Mouse (Mus musculus) lung, postnatal 10 days (tissue): Measurements from ENCODE around the gene Krcc1.

Experiments used
- DNase-seq: peaks from one replicate; pipeline ENCODE4 v3.0.0; 2021

Gene Krcc1

GRCm38 (mm10) chr6:71332236-71332965, 60.9 kb downstream of the Krcc1 start:
- DNase-seq, result no peak

- DNase-seq, result no peak
Observed at GRCm38 (mm10) chr6:71333031-71333430, 61.6 kb downstream of the Krcc1 start.

GRCm38 (mm10) chr6:71333578-71334273, 62.2 kb downstream of the Krcc1 start:
- no peak for DNase-seq
